Mouse (Mus musculus): Measurements from ENCODE around the gene Elmo2. TPM values are rescaled to one million over a fixed set of nuclear protein-coding genes. Genes with fewer than 3 reads are reported as not detected.

The Elmo2 gene
- total RNA-seq, 2 experiments from 2014 or later = 164 to 173 TPM

- DNase-seq (ENCODE audit: extremely low spot score in 1 of 2, low spot score in 2 of 2) = no peak
- H3K27ac ChIP-seq = peak overlapping the region; percentile 47
- intact Hi-C loops (cut with DNase I) = loop anchor here (2.0 to 10.0 kb wide), 3 partner anchors 25 to 387 kb away; partner anchors contain the start of genes Elmo2 and Slc12a5
- no peak for TF ChIP-seq CTCF (IDR thresholded peaks at IDR 0.05)
- H3K4me3 ChIP-seq = no peak overlapping the region
These were observed 25.7 kb upstream of the Elmo2 start for GRCm38 (mm10) chr2:165351828-165352513.

DNA sequence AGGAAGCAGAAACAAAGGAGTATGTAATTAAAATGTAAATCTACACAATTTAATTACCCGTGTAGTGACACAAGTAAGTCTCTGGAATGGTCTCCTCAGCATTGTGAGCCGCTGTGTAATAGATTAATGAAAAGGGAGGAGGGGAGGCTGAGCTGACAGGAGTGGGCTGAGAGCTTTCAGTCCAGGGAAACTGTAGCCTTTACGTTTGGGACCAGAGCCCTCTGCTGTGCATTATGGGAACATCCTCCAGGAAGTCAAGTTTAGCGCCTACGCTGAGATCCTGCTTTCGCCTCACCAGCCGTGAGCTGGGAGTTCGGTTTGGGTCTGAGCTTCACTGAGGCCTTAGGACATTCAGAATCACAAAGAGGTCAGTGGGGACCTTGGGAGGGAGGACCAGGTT, 23.2 kb upstream of the Elmo2 start:
- peak; percentile 58 for TF ChIP-seq CTCF (IDR thresholded peaks at IDR 0.05)
- DNase-seq (ENCODE audit: extremely low spot score in 1 of 2, low spot score in 2 of 2) = peak; percentile 42 to 47
- Histone ChIP-seq H3K4me3 (no peak overlapping the region), H3K27ac (no peak overlapping the region)
- intact Hi-C loops (cut with DNase I) = no loop called here

GRCm38 (mm10) chr2:165346180-165346579, 19.9 kb upstream of the Elmo2 start:
- no peak for DNase-seq (ENCODE audit: extremely low spot score in 1 of 2, low spot score in 2 of 2)
- TF ChIP-seq CTCF (IDR thresholded peaks at IDR 0.05) = no peak
- Histone ChIP-seq H3K27ac (no peak overlapping the region), H3K4me3 (no peak overlapping the region)
- intact Hi-C loops (cut with DNase I) = no loop called here

GRCm38 (mm10) chr2:165337191-165337590, 10.9 kb upstream of the Elmo2 start:
- Histone ChIP-seq H3K4me3 (no peak overlapping the region), H3K27ac (no peak overlapping the region)
- TF ChIP-seq CTCF (IDR thresholded peaks at IDR 0.05) = peak; percentile 69
- peak in 1 of 2 experiments; percentile 32 for DNase-seq (ENCODE audit: extremely low spot score in 1 of 2, low spot score in 2 of 2)
- intact Hi-C loops (cut with DNase I) = no loop called here

- intact Hi-C loops (cut with DNase I) = no loop called here
- Histone ChIP-seq H3K4me3 (no peak overlapping the region), H3K27ac (no peak overlapping the region)
- DNase-seq (ENCODE audit: extremely low spot score in 1 of 2, low spot score in 2 of 2) = no peak
- TF ChIP-seq CTCF (IDR thresholded peaks at IDR 0.05) = no peak
These were observed 6.4 kb upstream of the Elmo2 start for GRCm38 (mm10) chr2:165332610-165333210.

- no peak overlapping the region for H3K27ac ChIP-seq
- intact Hi-C loops (cut with DNase I) = no loop called here
- TF ChIP-seq CTCF (IDR thresholded peaks at IDR 0.05) = no peak
- no peak overlapping the region for H3K4me3 ChIP-seq
- DNase-seq (ENCODE audit: extremely low spot score in 1 of 2, low spot score in 2 of 2) = no peak
These were observed 3.4 kb upstream of the Elmo2 start for GRCm38 (mm10) chr2:165329703-165330102.

DNA sequence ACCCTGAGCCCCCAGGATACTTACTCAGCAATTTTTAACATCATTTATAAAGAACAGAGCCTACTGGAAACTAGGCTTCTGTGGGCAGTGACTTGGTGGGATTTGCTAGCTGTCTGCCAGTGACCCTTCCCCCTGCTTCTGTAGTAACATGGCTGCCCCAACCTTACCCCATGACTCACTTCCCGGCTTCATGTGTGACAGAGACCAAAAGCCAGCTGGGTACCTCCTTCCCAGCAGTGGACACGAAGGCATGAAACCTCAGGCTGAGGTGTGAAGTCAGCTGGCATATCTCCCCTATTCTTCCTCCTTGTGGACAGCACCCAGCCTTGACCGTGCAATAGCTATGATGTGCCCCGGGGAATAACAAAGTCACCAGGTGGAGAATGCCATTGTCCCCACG, 2.5 kb upstream of the Elmo2 start:
- Histone ChIP-seq H3K4me3 (no peak overlapping the region), H3K27ac (no peak overlapping the region)
- TF ChIP-seq CTCF (IDR thresholded peaks at IDR 0.05) = no peak
- intact Hi-C loops (cut with DNase I) = no loop called here
- DNase-seq (ENCODE audit: extremely low spot score in 1 of 2, low spot score in 2 of 2) = no peak

GRCm38 (mm10) chr2:165327386-165327785, 1.1 kb upstream of the Elmo2 start:
- Histone ChIP-seq H3K4me3 (no peak overlapping the region; the same call in 1 of the 2 replicates), H3K27ac (peak overlapping the region; percentile 93)
- DNase-seq (ENCODE audit: extremely low spot score in 1 of 2, low spot score in 2 of 2) = no peak
- TF ChIP-seq CTCF (IDR thresholded peaks at IDR 0.05) = no peak
- intact Hi-C loops (cut with DNase I) = loop anchor here (2.0 kb wide), 1 partner anchor 25 kb away; no protein-coding TSS in a partner anchor

DNA sequence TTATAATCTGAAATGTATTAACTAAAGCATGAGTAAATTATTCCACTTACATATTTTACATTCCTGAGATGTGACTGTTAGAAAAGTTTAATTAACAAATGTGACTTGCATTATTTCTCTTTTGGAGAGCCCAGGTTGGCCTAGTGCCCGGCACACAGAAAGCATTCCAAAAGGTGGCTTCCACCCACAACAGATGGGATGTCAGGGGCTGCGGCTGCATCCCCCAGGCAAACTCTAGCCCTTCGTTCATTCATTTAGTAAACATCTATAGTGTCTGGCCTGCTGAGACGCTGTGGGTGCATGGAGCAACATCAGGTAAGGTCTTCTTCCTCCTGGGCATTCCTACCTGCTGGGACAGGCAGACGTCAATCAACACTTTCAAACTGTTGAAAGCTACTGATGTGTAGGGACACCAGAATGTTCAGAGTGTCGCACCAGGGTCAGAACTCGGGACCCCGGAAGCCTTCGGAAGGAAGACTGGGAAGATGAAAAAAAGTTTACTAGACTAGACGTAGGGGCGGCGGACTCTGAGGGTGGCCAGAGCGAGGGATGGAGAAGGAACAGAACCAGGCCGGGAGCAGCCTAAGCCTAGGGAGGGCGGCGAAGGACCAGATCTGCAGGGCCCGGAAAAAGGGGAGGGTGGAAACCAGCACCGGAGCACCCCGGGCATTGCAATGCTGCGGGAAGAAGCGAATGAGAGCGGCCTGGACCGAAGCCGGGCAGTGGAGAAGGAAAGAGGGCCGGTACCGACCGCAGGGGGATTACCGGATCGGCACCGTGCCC, 567 bp downstream of the Elmo2 start:
- peak overlapping the region; percentile 93 for H3K4me3 ChIP-seq
- intact Hi-C loops (cut with DNase I) = loop anchor here (1.0 to 2.0 kb wide), 2 partner anchors 27 to 37 kb away; no protein-coding TSS in a partner anchor
- DNase-seq (ENCODE audit: extremely low spot score in 1 of 2, low spot score in 2 of 2) = no peak
- no peak for TF ChIP-seq CTCF (IDR thresholded peaks at IDR 0.05)
- peak overlapping the region; percentile 94 for H3K27ac ChIP-seq

DNA sequence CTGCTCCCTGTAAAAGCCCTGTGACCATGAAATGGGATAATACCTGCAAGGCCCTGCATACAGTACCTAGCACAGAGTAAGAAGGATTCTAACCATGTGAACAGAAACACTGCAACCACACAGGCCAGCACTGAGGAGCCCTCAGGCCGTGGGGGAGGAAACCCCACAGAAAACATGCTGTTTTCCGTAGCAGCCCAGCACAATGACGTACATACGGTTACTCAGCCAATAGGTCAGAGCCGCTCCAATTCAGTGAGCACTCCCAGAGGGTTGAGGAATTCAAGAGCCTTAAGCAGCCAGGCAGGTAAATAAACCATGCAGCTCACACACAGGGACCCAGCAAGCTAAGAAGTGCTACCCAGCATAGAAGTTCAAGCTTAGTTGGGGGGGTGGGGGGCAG, 2.4 kb downstream of the Elmo2 start:
- TF ChIP-seq CTCF (IDR thresholded peaks at IDR 0.05) = no peak
- Histone ChIP-seq H3K27ac (peak overlapping the region; percentile 94), H3K4me3 (peak overlapping the region; percentile 93)
- no peak for DNase-seq (ENCODE audit: extremely low spot score in 1 of 2, low spot score in 2 of 2)
- intact Hi-C loops (cut with DNase I) = no loop called here

- TF ChIP-seq CTCF (IDR thresholded peaks at IDR 0.05) = no peak
- Histone ChIP-seq H3K4me3 (no peak overlapping the region; the same call in 1 of the 2 replicates), H3K27ac (peak overlapping the region; percentile 94)
- DNase-seq (ENCODE audit: extremely low spot score in 1 of 2, low spot score in 2 of 2) = no peak
- intact Hi-C loops (cut with DNase I) = no loop called here
These were observed 2.8 kb downstream of the Elmo2 start for GRCm38 (mm10) chr2:165323484-165323883.

Measured in left cerebral cortex, adult 2 months (tissue).